Mouse (Mus musculus) midbrain, embryonic 12.5 days (tissue): ENCODE data around the gene Psmd8. TPM values are rescaled to one million over a fixed set of nuclear protein-coding genes. Genes with fewer than 3 reads are reported as not detected.

ENCODE experiments used
- ATAC-seq: fragments of 200-750 bp; cut with Nextera tagmentation; 2 replicates; pipeline ENCODE4 v1.8.0; 2017; ENCODE audit warnings: low read depth, moderate TSS enrichment, moderate library complexity; ENCODE audit not compliant: low FRiP score
- H3K27ac ChIP-seq: fragments of 300-500 bp; sonication (generic); replicated peaks from 2 replicates; pipeline ENCODE4 v1.5.1; 2016; ENCODE audit warnings: mild to moderate bottlenecking
- H3K27me3 ChIP-seq: fragments of 300-500 bp; sonication (generic); 2 replicates; pipeline ENCODE4 v1.6.1; 2016; ENCODE audit warnings: mild to moderate bottlenecking
- H3K36me3 ChIP-seq: fragments of 300-500 bp; sonication (generic); 2 replicates; pipeline ENCODE4 v1.6.1; 2016
- H3K4me1 ChIP-seq: fragments of 300-500 bp; sonication (generic); 2 replicates; pipeline ENCODE4 v1.6.1; 2016
- H3K4me2 ChIP-seq: fragments of 300-500 bp; sonication (generic); replicated peaks from 2 replicates; pipeline ENCODE4 v1.6.1; 2016; ENCODE audit warnings: mild to moderate bottlenecking, moderate library complexity
- H3K4me3 ChIP-seq: fragments of 300-500 bp; sonication (generic); 2 replicates; pipeline ENCODE4 v1.5.1; 2016; ENCODE audit warnings: mild to moderate bottlenecking
- H3K9ac ChIP-seq: fragments of 300-500 bp; sonication (generic); replicated peaks from 2 replicates; pipeline ENCODE4 v1.6.1; 2016; ENCODE audit warnings: mild to moderate bottlenecking, moderate library complexity
- H3K9me3 ChIP-seq: fragments of 300-500 bp; sonication (generic); 2 replicates; pipeline ENCODE4 v1.6.1; 2016; ENCODE audit warnings: mild to moderate bottlenecking
- WGBS: fragments of 180-500 bp; shearing (Covaris S2); methylation state at CpG from one replicate; pipeline ENCODE4 v1.1.7; 2016; 5-methylcytosine and 5-hydroxymethylcytosine counted together
- polyA plus RNA-seq: library from polyadenylated mRNA; unstranded; fragments of >200 nt; fragmentation: Nextera tagmentation; extraction: Ambion mirVana; gene quantifications from 2 replicates; pipeline ENCODE4 v1.2.1, GENCODE M21; 2016

The Psmd8 gene
- polyA plus RNA-seq, 1 experiment from 2014 or later: 305 TPM

DNA sequence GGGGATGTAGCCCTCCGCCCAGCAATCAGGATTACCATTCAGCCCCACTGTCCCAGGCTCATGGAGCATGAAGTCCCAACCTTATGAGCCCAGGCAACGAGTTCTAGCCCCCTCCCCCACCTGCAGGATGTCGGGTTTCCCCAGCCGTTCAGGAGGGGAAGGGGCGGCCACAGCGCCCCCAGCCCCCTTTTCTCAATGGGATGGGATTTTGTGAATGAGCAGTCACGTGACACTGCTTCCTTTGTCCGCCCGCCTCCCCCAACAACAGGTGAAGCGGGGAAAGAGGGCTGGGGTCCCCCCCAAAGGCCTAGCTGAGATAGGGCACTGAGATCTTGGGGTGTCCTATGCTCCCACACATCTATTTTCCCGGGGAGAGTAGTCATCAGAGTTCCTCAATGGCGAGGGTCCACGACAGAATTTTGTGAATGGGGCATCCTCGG is 11.7 kb downstream of the Psmd8 start:
- Histone ChIP-seq H3K27ac (peak overlapping the region; percentile 83), H3K27me3 (peaks cover 59% of the 10 kb centered on the region), H3K9ac (peak overlapping the region; percentile 75), H3K4me1 (peaks cover 50% of the 10 kb centered on the region), H3K9me3 (no peaks in the 10 kb centered on the region), H3K36me3 (peaks cover 6% of the 10 kb centered on the region), H3K4me2 (peak overlapping the region; percentile 77), H3K4me3 (peak overlapping the region; percentile 72)
- peak; percentile 11; the same call in 1 of the 2 replicates for ATAC-seq
- WGBS: under 1% methylated on average over 14 of the region's 14 CpGs

DNA sequence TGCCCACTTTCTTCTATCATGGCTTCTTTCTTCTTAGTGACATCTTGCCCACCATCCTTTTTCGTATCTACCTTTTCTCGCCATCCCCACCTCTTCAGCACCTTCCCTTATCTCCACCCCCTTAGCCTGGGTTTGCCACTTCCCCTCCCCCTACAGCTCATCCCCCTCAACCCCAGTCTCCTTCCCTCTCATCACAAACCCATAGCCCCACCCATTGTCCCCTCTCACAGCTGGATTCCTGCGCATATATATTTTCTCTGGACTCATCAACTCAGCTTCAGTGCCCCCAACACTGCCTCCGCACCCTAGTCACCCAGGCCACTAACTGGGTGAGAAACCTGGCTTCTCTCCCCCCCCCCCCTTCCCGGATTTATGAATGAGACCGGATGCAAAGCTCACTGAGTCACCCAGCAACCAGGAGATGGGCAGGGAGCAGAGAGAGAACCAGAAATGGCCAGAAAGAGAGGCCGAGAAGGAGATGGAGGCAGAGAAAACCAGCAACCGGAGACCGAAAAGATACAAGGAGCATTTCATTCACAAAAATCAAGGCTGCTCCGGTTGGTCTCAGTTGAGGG is 12.3 kb downstream of the Psmd8 start:
- H3K9ac ChIP-seq: peak overlapping the region; percentile 75
- no peaks in the 10 kb centered on the region for H3K36me3 ChIP-seq
- no peaks in the 10 kb centered on the region for H3K9me3 ChIP-seq
- peak overlapping the region; percentile 83 for H3K27ac ChIP-seq
- WGBS: 2% methylated on average over 10 of the region's 10 CpGs
- H3K4me3 ChIP-seq: peak overlapping the region; percentile 72
- no peak for ATAC-seq
- H3K4me2 ChIP-seq: peak overlapping the region; percentile 77
- H3K4me1 ChIP-seq: peaks cover 50% of the 10 kb centered on the region
- peaks cover 53% of the 10 kb centered on the region for H3K27me3 ChIP-seq

DNA sequence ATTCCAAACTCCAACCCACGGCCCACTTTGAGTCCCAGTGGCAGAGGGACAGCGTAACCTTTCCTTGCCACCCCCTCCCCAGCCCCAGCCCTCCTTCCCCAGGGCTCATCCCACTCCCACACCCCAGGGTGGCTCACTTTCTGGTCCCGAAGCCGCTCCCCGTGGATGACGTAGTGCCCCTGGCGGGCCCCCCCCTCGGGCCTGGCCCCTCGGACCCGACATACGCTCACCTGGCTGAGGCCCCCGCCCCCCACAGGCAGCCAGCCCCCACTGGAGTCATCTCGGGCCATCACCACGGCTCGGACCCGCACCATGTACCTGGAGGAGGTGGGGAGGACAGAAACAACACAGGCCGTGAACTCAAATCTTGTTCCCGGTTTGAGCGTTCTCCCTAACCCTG is 12.8 kb downstream of the Psmd8 start:
- Histone ChIP-seq H3K9me3 (no peaks in the 10 kb centered on the region), H3K36me3 (peaks cover 1% of the 10 kb centered on the region; the same call in 1 of the 2 replicates), H3K9ac (peak overlapping the region; percentile 38; the same call in 1 of the 2 replicates), H3K4me2 (peak overlapping the region; percentile 77), H3K4me3 (peak overlapping the region; percentile 72), H3K4me1 (peaks cover 48% of the 10 kb centered on the region), H3K27ac (no peak overlapping the region), H3K27me3 (peaks cover 47% of the 10 kb centered on the region)
- ATAC-seq: no peak
- 7% methylated on average over 19 of the region's 19 CpGs for WGBS

DNA sequence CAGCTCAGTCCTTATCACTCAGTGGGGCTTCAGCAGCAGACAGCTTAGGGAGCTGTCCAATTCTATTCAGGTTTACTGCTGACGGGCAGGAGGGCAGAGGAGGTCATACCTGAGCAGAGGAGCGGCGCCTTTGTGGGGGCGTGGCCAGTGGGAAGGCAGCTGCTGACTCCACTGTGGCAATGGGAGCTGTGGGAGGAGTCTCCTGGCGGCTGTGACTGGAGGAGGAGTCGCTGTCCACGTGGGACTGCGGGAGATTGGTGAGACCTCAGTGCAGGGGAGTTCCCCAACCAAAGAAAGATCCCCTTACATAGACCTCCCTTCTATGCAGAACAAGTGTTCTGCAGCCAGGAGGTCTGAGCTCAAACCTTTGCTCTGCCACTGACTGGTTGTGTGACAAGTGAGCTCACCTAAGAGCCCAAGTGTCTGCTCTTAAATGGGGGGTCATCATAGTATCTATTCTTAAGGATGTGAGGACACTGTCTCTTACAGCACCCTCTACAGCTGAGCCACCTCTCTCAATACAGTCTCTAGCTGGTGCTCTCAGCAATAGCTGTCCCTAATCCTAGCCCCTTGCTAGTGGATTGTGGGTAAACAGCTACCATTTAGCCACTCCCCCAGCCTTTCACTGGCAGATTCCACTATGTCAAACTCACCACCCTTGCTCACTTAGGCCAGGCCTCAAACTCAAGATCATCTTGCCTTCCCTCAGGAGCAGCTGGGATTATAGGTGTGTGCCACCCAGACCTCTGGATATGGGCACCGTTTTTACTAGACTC is 17.6 kb downstream of the Psmd8 start:
- Histone ChIP-seq H3K4me3 (no peak overlapping the region), H3K27me3 (peaks cover 47% of the 10 kb centered on the region), H3K4me1 (peaks cover 13% of the 10 kb centered on the region), H3K27ac (no peak overlapping the region), H3K9ac (no peak overlapping the region), H3K4me2 (no peak overlapping the region), H3K36me3 (peaks cover 12% of the 10 kb centered on the region), H3K9me3 (no peaks in the 10 kb centered on the region)
- no peak for ATAC-seq
- 18% methylated on average over 9 of the region's 9 CpGs for WGBS

DNA sequence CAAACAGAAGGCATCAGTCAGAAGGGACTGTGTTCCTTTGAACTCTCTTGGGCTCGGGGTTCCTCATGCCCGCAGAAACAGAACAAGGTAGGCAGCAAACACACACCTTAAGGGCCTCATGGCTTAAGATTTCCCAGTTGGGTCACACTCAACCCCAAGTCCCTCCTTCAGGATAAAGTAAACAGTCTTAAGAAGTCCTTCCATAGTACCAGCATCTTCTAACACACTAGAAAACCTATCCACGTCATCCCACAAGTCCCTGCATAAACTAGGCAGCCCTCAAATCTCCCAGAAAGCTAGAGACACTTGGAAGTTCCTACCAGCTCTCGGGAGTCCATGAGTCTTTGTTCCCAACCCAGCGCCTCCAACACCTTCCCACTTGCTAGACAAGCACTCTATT is 18.2 kb downstream of the Psmd8 start:
- no peak overlapping the region for H3K9ac ChIP-seq
- 86% methylated on average over 5 of the region's 5 CpGs for WGBS

DNA sequence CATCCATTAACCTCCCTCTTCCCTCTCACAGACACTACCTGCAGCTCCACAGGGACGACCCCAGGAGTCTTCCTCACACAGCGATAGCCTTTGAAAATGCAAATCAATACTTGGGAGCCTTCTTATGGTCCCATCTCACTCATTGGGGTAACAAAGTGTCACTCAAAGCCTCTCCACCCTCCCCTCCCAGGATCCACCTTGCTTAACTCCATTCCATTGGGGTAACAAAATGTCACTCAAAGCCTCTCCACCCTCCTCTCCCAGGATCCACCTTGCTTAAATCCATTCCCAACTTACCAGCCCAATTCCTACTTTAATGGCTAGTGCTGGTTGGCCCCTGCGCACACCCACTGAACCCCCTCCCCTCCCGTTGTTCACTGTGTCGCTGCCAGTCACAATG is 22.2 kb downstream of the Psmd8 start:
- Histone ChIP-seq H3K4me1 (peaks cover 13% of the 10 kb centered on the region; the same call in 1 of the 2 replicates), H3K36me3 (peaks cover 12% of the 10 kb centered on the region), H3K4me2 (no peak overlapping the region), H3K27ac (no peak overlapping the region), H3K4me3 (no peak overlapping the region), H3K27me3 (peaks cover 37% of the 10 kb centered on the region), H3K9me3 (no peaks in the 10 kb centered on the region), H3K9ac (no peak overlapping the region)
- WGBS: 2% methylated on average over 5 of the region's 5 CpGs
- ATAC-seq: no peak

More for the DNA sequence above, 18.2 kb downstream of the Psmd8 start:
- Histone ChIP-seq H3K4me2 (no peak overlapping the region), H3K27ac (no peak overlapping the region), H3K27me3 (peaks cover 45% of the 10 kb centered on the region), H3K4me1 (0 out of 2 replicates have a peak, but pooled peaks cover 9% of the 10 kb centered on the region), H3K36me3 (peaks cover 12% of the 10 kb centered on the region), H3K9me3 (no peaks in the 10 kb centered on the region), H3K4me3 (no peak overlapping the region)
- no peak for ATAC-seq

DNA sequence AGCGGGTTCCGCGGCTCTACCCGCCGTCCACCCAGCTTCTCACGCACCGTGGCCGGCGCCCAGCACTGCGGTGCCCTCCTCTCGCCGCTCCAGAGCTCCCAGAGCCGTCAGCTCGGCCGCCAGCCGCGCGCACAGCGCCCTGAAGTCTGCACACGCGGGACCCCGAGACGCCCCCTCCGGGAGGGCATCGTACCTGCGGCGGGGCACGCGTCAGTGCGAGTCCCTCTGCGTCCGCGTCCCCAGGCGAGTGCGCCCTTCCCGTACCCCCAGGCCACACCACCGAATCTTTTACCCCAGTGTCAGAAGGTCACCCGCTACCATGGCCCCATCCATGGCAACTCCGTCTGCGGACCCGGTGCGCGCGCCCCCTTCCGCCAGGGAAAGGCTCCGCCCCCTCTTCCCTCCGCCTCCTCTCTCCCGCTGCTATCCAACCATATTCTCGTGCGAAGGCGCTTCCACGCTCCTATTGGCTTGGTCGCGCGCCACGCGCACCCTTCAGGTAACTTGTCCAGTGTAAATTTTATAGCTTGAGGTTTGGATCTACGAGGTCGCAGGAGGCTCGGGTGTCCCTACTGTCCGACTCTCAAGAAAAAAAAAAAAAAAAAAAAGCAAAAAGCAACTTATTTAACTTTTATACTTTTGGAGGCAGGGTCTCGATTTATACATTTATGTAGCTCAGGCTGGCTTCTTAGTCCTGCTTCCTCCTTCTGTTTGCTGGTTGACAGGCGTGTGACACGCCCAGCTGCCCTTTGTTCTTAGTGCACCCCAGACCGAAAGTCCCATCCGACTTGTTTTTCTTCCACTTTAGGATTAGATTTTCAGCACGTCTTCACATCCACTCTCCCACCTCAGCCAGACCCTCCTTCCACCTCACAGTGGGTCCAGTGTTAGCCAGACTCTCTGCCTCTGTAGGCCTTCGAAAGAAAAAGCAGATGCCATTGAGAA is 24.4 kb downstream of the Psmd8 start, which contains the start of gene Fam98c:
Gene Fam98c (minus strand): TSS at position 397 of the 945 bp plus-strand sequence.
- Histone ChIP-seq H3K27me3 (peaks cover 30% of the 10 kb centered on the region), H3K4me1 (peaks cover 9% of the 10 kb centered on the region; the same call in 1 of the 2 replicates), H3K9me3 (no peaks in the 10 kb centered on the region), H3K4me2 (peak within 1 kb of the TSS; percentile 91), H3K9ac (peak within 1 kb of the TSS; percentile 79), H3K4me3 (peak within 1 kb of the TSS; percentile 79), H3K36me3 (0 out of 2 replicates have a peak, but pooled peaks cover under 1% of the 10 kb centered on the region), H3K27ac (peak within 1 kb of the TSS; percentile 92)
- WGBS: 4% methylated on average over 68 of the region's 68 CpGs
- peak; percentile 80 for ATAC-seq

DNA sequence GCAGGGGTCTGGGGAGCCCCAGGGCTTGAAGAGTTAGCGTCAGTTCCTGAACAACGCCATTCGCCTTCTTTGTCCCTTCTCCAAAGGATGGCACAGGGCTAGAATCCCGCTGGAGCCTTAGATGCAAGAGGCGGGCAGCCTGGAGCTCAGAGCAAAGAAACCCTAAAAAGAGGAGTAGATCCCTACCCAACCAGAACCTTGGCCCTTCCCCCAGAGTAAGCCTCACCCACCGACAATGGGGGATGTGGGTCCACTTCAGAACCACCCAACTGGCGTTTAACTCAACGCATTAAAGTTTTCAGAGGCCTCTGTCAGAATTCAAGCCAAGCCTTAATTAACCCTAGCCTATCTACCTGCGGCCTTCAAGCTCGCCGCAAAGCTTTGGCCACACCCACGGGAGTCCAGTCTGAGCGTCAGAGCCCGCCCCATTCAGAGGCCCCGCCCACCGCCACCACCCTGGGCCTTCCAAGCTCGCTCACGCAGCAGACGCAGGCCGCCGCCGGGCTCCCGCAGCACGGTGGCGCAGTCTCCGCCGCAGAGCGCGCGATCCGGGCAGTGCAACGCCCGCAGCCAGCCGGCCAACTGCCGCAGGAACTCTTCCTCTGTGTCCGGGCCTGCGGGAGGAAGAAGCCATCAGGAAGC is 25.2 kb downstream of the Psmd8 start:
- Histone ChIP-seq H3K36me3 (no peaks in the 10 kb centered on the region), H3K4me1 (peaks cover 9% of the 10 kb centered on the region; the same call in 1 of the 2 replicates), H3K27ac (peak overlapping the region; percentile 92), H3K9ac (peak overlapping the region; percentile 79), H3K4me3 (peak overlapping the region; percentile 79), H3K27me3 (peaks cover 26% of the 10 kb centered on the region), H3K9me3 (no peaks in the 10 kb centered on the region), H3K4me2 (peak overlapping the region; percentile 91)
- 6% methylated on average over 37 of the region's 37 CpGs for WGBS
- peak; percentile 89 for ATAC-seq

DNA sequence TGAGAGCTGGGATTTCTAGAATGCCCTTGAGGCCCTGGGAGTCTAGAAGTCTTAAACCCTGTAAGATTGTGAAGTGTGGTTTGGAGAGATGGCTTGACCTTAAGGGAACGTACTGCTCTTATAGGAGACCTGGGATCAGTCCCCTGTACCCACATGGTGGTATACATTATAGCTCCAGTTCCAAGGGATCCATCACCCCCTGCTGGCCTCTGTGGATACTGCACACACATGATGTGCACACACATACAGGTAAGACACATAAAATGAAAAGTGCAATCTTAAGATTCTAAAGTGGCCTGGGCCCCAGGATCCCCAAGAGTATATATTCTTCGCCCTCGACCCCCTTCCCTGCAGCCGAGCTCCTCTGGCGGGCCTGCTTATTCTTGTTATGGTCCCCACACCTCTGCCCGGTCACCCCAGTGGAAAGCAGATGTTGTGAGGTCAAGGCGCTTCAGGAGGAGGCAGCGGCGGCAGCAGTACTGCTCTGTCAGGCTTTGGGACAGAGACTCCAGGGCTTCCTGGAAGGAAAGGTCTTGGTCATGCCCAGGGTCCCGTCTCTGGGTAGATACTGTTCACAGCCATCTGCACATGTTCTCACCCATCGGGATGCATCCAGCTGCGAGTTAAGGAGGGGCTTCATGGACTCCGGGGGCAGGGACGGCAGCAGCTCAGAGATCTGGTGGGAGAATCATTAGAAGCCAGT is 26.3 kb downstream of the Psmd8 start:
- H3K36me3 ChIP-seq: no peaks in the 10 kb centered on the region
- no peak overlapping the region for H3K4me3 ChIP-seq
- no peak overlapping the region for H3K27ac ChIP-seq
- H3K9me3 ChIP-seq: no peaks in the 10 kb centered on the region
- WGBS: 94% methylated on average over 14 of the region's 14 CpGs
- no peak overlapping the region for H3K4me2 ChIP-seq
- ATAC-seq: no peak
- peaks cover 16% of the 10 kb centered on the region for H3K27me3 ChIP-seq
- peaks cover 9% of the 10 kb centered on the region; the same call in 1 of the 2 replicates for H3K4me1 ChIP-seq
- no peak overlapping the region for H3K9ac ChIP-seq

DNA sequence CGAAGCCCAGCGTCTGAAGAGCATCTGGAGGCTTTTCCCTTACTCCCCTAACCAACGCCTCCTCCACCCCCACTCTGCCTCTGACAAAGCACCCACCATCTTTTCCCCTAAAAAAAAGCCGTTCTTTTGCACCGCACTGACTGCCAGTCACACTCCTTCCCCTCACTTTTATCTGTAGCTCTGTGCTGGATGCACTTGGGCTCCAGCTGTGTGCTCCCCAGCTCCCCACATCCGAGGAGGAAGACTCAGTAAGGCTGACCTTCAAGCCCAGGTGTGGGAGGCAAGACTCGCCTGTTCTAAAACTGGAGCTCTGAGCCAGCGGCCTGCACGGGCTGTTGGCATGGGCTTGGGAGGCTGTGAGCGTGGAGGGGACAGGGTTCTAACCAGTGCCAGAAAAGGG is 29.0 kb downstream of the Psmd8 start:
- Histone ChIP-seq H3K27me3 (no peaks in the 10 kb centered on the region; the same call in 1 of the 2 replicates), H3K4me2 (no peak overlapping the region), H3K4me1 (peaks cover 5% of the 10 kb centered on the region; the same call in 1 of the 2 replicates), H3K27ac (no peak overlapping the region), H3K4me3 (no peak overlapping the region), H3K9me3 (no peaks in the 10 kb centered on the region), H3K36me3 (no peaks in the 10 kb centered on the region), H3K9ac (no peak overlapping the region)
- ATAC-seq: no peak
- 69% methylated on average over 10 of the region's 10 CpGs for WGBS
